Mouse (Mus musculus): ENCODE results near the gene Abcc9.

DNA sequence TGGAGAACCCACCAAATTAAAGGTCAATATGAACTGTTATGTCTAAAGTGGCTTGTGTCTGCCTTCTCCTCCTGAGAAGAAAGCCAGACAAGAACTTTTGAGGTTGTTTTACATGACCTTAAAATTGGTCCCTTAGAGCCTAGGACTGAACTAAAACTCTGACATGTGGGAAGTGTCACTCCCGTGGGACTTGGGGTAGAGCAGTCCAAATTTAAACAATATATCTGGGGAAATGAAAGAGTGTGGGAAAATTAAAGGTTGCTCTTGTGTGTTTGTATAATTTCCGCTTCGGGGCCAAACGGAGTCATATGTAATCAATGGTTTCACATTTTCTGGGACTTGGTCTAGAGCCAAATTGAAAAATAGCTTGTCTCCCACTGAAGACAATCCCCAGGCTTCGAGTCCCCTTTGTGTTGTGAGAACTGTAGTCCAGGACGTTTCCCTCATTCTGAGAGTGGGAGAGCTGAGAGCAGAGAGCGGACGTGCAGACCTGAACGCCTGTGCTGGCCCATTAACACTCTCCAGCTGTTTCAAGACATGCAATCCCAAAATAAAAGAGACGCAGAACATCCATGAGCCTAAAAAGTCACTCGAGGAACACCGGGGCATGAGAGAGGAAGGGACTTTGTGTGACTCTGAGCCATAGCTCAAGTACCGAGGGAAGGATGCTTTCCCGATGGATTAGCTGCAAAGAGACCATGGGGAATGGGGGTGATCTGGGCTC lies 30.6 kb upstream of the Abcc9 start:
- TF ChIP-seq POLR2AphosphoS2 (IDR thresholded peaks at IDR 0.05; ENCODE audit: insufficient read length, low read depth) (no peak), TCF12 (IDR thresholded peaks at IDR 0.05; ENCODE audit: insufficient read depth, poor library complexity, severe bottlenecking) (no peak), E2F4 (IDR thresholded peaks at IDR 0.05; ENCODE audit: insufficient read depth) (no peak), POLR2A (IDR thresholded peaks at IDR 0.05; ENCODE audit: insufficient read length, low read depth) (no peak), MAX (IDR thresholded peaks at IDR 0.05; ENCODE audit: low read depth) (no peak), CEBPB (IDR thresholded peaks at IDR 0.05; ENCODE audit: insufficient read depth, poor library complexity, severe bottlenecking) (no peak), MYOG (IDR thresholded peaks at IDR 0.05; ENCODE audit: control insufficient read depth in 1 of 3, insufficient read depth in 1 of 3, insufficient read length in 2 of 3, low read depth in 2 of 3) (no peak), MYOD1 (IDR thresholded peaks at IDR 0.05; ENCODE audit: control insufficient read depth in 1 of 3, insufficient read length in 2 of 3, low read depth in 2 of 3) (no peak), USF1 (IDR thresholded peaks at IDR 0.05; ENCODE audit: low read depth) (no peak)
